Mouse (Mus musculus) stomach, postnatal 0 days (tissue): ENCODE results near the gene Slc16a9.

Experiments
- CTCF ChIP-seq: IDR thresholded peaks from 2 replicates; pipeline ENCODE4 v1.5.1; 2016; ENCODE audit warnings: antibody characterized with exemption, low read depth, mild to moderate bottlenecking, moderate library complexity
- EP300 ChIP-seq: optimal IDR thresholded peaks from 2 replicates; pipeline ENCODE3; 2016; ENCODE audit warnings: antibody characterized with exemption

GRCm38 (mm10) chr10:70199466-70200210, 45.3 kb upstream of the Slc16a9 start:
- TF ChIP-seq CTCF (no peak), EP300 (no peak)
